Mouse (Mus musculus) liver, embryonic 12.5 days (tissue): ENCODE measurements at regions not wholly inside any gene's neighbourhood (a gene's known extent, or its start where the extent isn't known, plus 50 kb on each side); places are given as distances from the start of the nearest gene placed in this dataset.
A peak's percentile ranks its signal among the peaks of the same experiment; 100 is the strongest.
"Not testable (repeated sequence)": the region's sequence is repeated elsewhere in the genome, so short reads cannot be mapped to it uniquely, and the experiment has no call there.

ENCODE experiments used
- ATAC-seq: fragments of 200-750 bp; cut with Nextera tagmentation; 2 replicates; pipeline ENCODE4 v1.8.0; 2017; ENCODE audit warnings: moderate number of reproducible peaks, mild to moderate bottlenecking, moderate library complexity
- H3K27ac ChIP-seq: fragments of 300-500 bp; sonication (generic); 2 replicates; pipeline ENCODE4 v1.5.1; 2016; ENCODE audit warnings: mild to moderate bottlenecking
- H3K27me3 ChIP-seq: fragments of 300-500 bp; sonication (generic); replicated peaks from 2 replicates; pipeline ENCODE4 v1.6.1; 2016; ENCODE audit warnings: mild to moderate bottlenecking, moderate library complexity
- H3K36me3 ChIP-seq: fragments of 300-500 bp; sonication (generic); 2 replicates; pipeline ENCODE4 v1.6.1; 2016; ENCODE audit warnings: mild to moderate bottlenecking, moderate library complexity
- H3K4me1 ChIP-seq: fragments of 300-500 bp; sonication (generic); 2 replicates; pipeline ENCODE4 v1.6.1; 2016
- H3K4me2 ChIP-seq: fragments of 300-500 bp; sonication (generic); 2 replicates; pipeline ENCODE4 v1.6.1; 2016; ENCODE audit warnings: mild to moderate bottlenecking, moderate library complexity
- H3K4me3 ChIP-seq: fragments of 300-500 bp; sonication (generic); 2 replicates; pipeline ENCODE4 v1.5.1; 2016; ENCODE audit warnings: mild to moderate bottlenecking, moderate library complexity
- H3K9ac ChIP-seq: fragments of 300-500 bp; sonication (generic); 2 replicates; pipeline ENCODE4 v1.6.1; 2016; ENCODE audit warnings: mild to moderate bottlenecking, moderate library complexity
- H3K9me3 ChIP-seq: fragments of 300-500 bp; sonication (generic); replicated peaks from 2 replicates; pipeline ENCODE4 v1.6.1; 2016; ENCODE audit warnings: mild to moderate bottlenecking, moderate library complexity
- WGBS: fragments of 180-500 bp; shearing (Covaris S2); methylation state at CpG from one replicate; pipeline ENCODE4 v1.1.7; 2016; ENCODE audit not compliant: insufficient replicate concordance; 5-methylcytosine and 5-hydroxymethylcytosine counted together

DNA sequence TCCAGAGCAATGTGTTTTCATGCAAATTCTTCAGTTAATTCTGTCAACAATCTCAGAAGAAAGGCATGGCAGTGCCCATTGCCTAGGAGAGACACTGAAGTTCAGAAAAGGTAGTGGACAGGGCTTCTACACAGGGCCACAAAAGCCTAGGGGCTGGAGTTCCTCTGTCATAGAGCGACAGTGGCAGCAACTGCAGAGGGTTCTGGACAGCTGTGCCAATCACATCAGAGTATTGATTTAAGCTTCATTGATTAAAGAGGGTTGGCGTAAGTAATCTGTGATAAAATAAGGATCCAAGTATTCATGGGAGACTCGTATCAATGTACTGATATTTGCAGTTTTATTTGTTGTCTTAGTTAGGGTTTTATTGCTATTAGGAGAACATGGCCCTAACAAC lies 143.5 kb upstream of the P2ry1 start:
- no peak overlapping the region for H3K4me2 ChIP-seq
- H3K9ac ChIP-seq, result no peak overlapping the region
- no peak overlapping the region for H3K4me3 ChIP-seq
- H3K27ac ChIP-seq, result no peak overlapping the region
- no peak for ATAC-seq
- no peaks in the 10 kb centered on the region for H3K9me3 ChIP-seq
- H3K27me3 ChIP-seq, result no peaks in the 10 kb centered on the region; the same call in 1 of the 2 replicates
- no peaks in the 10 kb centered on the region for H3K36me3 ChIP-seq
- H3K4me1 ChIP-seq, result no peaks in the 10 kb centered on the region
- 69% methylated on average over 3 of the region's 3 CpGs for WGBS

DNA sequence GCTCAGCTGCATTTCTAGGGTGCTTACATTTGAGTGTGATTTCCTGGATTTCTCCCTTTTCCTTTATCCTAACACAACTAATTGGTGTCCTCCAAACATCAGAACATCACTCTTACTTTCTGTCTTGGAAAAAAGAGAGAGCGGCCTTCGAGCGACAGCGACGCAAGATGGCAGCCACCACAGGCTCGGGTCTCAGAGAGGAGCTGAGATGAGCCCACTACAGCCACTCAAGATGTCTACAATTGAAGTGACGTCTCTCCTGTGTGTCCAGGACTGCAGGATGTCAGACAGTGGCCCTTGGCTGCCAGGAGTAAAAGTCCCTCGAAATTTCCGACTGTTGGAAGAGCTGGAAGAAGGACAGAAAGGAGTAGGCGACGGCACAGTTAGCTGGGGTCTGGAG lies 125.7 kb upstream of the P2ry1 start:
- H3K27ac ChIP-seq, H3K36me3 ChIP-seq, H3K4me2 ChIP-seq, H3K9me3 ChIP-seq, H3K9ac ChIP-seq, H3K4me3 ChIP-seq, ATAC-seq, H3K27me3 ChIP-seq, H3K4me1 ChIP-seq: not testable (repeated sequence)
- 87% methylated on average over 11 of the region's 11 CpGs for WGBS

DNA sequence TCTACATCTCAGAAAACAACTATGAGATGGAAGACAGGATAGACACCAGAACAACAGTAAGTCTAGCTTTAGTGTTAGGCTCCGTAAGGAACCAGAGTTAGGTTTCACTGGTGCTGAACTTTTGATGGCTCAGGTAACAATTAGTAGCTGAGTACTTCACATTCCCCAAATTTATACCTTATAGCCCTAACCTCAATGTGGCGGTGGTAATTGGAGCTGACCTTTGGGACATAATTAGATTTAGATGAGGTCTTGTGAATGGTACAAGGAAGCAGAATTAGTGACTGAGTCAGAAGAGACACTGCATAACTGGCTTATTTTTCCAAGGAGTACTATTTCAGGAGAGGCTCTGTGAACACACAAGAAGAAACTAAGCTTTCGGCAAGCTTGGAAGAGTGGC lies 123.7 kb upstream of the P2ry1 start:
- H3K36me3 ChIP-seq, result no peaks in the 10 kb centered on the region
- H3K4me2 ChIP-seq, result no peak overlapping the region
- no peaks in the 10 kb centered on the region for H3K27me3 ChIP-seq
- no peak overlapping the region for H3K27ac ChIP-seq
- no peak overlapping the region for H3K9ac ChIP-seq
- whole genome bisulfite sequencing, result 87% methylated on average over 3 of the region's 3 CpGs
- ATAC-seq, result no peak
- no peaks in the 10 kb centered on the region for H3K4me1 ChIP-seq
- H3K4me3 ChIP-seq, result no peak overlapping the region
- H3K9me3 ChIP-seq, result no peaks in the 10 kb centered on the region

DNA sequence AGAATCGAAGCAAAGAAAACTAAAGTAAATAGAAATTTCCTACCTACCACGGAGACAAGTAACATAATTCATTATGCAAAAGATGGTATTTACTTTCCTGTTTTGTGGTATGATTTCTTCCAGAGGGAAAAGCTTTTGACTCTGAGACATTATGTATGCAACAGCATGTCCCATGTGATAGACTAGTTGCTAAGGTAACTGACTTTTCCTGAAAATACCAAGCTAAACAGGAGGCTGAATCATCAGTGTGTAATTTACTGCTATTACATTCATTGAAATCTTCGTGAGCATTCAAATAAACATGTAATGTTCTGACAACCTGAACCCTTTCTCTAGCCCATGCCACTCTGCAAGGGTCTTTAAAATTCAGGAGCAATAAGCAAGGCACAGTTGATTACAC lies 118.6 kb upstream of the P2ry1 start:
- WGBS, result 54% methylated on average over 3 of the region's 3 CpGs

DNA sequence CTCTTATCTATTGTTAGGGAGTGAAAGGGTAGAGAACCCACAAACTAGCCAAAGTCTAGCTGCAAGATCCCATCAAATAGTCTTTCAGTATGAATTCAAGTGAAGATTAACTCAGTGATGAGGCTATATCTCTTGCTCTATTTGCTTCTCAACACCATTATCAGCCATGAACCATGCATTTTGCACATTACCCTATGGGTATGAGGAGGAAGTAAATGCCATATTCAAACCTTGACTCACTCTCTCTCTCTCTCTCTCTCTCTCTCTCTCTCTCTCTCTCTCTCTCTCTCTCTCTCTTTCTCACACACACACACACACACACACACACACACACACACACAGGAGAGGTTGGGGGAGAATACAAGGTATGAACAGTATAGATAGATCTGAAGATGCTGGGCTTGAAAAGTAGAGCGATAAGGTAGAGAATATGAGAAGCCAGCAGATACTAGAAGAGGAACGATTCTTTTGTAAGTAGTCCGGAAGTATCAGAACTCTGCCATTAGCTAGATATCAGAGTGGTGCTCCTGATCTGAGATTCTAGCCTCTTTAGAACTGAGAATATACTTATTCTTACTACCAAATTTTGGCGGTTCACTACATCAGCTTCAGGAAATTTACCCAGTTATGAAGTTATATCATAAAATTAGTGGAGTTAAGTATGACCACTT lies 113.3 kb upstream of the P2ry1 start:
- Histone ChIP-seq H3K4me1 (no peaks in the 10 kb centered on the region), H3K27me3 (no peaks in the 10 kb centered on the region), H3K4me2 (no peak overlapping the region), H3K9me3 (no peaks in the 10 kb centered on the region), H3K4me3 (no peak overlapping the region), H3K27ac (no peak overlapping the region), H3K36me3 (no peaks in the 10 kb centered on the region), H3K9ac (no peak overlapping the region)
- WGBS, result 78% methylated on average over 4 of the region's 4 CpGs
- no peak for ATAC-seq

More for the DNA sequence above, 118.6 kb upstream of the P2ry1 start:
- Histone ChIP-seq H3K9me3 (no peaks in the 10 kb centered on the region), H3K4me3 (no peak overlapping the region), H3K4me2 (no peak overlapping the region), H3K36me3 (no peaks in the 10 kb centered on the region), H3K27me3 (no peaks in the 10 kb centered on the region), H3K4me1 (no peaks in the 10 kb centered on the region), H3K9ac (no peak overlapping the region), H3K27ac (no peak overlapping the region)
- no peak for ATAC-seq

DNA sequence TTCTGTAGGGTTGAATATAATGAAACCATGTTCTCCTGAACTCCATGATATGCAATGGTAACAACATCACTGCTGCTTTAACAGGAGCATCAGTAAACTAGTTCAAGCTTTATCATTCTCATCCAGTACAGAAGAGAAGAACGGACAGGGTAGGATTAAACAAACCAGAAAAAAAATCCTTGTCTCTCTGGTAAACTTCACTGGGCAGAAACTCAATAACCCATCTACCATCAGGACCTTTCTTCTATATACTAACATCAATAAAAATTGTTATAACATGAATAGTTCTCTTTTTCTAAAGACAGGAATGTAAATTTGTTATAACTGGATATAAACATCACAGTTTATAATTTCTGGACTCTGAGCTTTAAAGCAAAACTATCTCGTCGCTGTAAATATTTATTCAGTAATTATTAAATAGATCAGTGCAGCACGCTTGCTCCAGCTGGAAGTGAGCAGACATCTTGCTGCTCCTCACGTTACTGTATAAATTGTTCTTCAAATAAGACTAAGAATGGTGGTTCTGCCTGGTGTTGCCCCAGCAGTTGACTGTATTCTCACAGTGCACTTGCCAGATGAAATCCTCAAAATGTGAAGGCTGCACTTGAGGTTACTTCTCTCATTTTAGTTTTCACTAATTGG lies 104.8 kb upstream of the P2ry1 start:
- no peak overlapping the region for H3K4me2 ChIP-seq
- H3K27ac ChIP-seq, result no peak overlapping the region
- H3K9ac ChIP-seq, result no peak overlapping the region
- 75% methylated on average over 5 of the region's 5 CpGs for WGBS
- no peak overlapping the region for H3K4me3 ChIP-seq
- ATAC-seq, result no peak
- no peaks in the 10 kb centered on the region for H3K27me3 ChIP-seq
- H3K36me3 ChIP-seq, result no peaks in the 10 kb centered on the region
- H3K4me1 ChIP-seq, result no peaks in the 10 kb centered on the region
- H3K9me3 ChIP-seq, result no peaks in the 10 kb centered on the region

DNA sequence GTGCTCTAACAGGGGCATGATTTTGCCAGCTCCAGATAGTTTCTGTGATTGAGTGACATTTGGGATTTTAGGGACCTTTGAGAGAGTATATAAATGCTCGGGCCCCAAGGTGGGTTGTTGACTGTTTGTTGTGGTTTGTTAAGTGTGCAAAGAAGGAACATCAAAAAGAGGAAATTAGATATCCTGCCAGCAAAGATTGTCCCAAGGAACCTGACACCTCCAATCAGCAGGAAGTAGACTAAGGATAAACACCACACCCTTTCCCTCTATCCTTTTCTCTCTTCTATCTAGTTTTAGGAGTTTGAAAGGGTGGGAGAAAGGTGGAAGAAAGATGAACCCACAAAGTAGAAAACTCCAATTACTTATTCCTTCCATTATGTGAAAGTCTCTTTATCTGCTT lies 103.9 kb upstream of the P2ry1 start:
- H3K4me2 ChIP-seq, result no peak overlapping the region
- no peak for ATAC-seq
- WGBS, result 34% methylated on average over 1 of the region's 1 CpGs
- H3K27ac ChIP-seq, result no peak overlapping the region
- no peaks in the 10 kb centered on the region for H3K9me3 ChIP-seq
- H3K27me3 ChIP-seq, result no peaks in the 10 kb centered on the region
- no peak overlapping the region for H3K4me3 ChIP-seq
- H3K4me1 ChIP-seq, result no peaks in the 10 kb centered on the region
- no peak overlapping the region for H3K9ac ChIP-seq
- no peaks in the 10 kb centered on the region for H3K36me3 ChIP-seq

DNA sequence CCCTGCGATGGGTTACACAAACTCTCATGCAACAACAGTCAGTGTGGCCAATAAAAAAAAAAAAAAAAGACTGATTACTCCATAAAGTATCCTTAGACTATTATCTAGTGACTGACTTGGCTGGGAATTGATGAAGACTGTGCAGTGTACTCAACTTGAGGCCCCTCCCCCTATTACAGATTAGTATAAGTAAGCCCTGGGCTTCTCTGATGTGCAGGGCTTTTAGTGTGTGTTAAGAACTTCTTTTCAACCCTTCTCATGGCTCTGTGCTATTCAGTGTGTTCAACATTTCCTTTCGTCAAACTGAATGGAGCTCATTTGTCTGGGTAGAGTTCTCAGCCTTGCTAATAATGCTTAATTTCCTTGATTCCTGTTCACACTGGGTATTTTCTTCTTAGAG lies 101.0 kb upstream of the P2ry1 start:
- H3K36me3 ChIP-seq, result no peaks in the 10 kb centered on the region
- 67% methylated on average over 2 of the region's 2 CpGs for WGBS
- no peak for ATAC-seq
- H3K4me1 ChIP-seq, result no peaks in the 10 kb centered on the region
- no peaks in the 10 kb centered on the region for H3K9me3 ChIP-seq
- no peak overlapping the region for H3K27ac ChIP-seq
- no peaks in the 10 kb centered on the region for H3K27me3 ChIP-seq
- H3K4me3 ChIP-seq, result no peak overlapping the region
- no peak overlapping the region for H3K9ac ChIP-seq
- H3K4me2 ChIP-seq, result no peak overlapping the region

DNA sequence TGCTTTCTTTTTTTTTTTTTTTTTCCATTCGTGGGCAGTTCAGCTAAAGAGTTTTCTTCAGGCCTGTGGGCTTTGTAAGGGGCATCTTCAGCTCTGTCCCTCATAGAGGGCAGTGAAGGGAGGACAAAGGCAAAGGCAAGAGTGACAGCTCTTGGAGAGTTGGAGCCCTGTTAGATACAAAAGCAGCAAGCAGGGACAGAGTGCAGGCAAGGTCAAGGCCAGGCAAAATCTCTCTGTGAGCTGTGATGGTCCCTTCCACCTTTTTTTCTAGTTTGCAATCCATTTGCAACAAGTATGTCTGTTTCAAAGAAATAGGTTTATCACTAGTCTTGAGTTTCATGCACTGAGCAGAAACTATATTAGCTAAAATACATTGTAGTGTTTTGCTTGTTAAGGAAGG lies 86.2 kb upstream of the P2ry1 start:
- no peak overlapping the region for H3K4me2 ChIP-seq
- H3K36me3 ChIP-seq, result no peaks in the 10 kb centered on the region
- ATAC-seq, result no peak
- 55% methylated on average over 1 of the region's 1 CpGs for WGBS
- no peaks in the 10 kb centered on the region; the same call in 1 of the 2 replicates for H3K4me1 ChIP-seq
- no peaks in the 10 kb centered on the region for H3K9me3 ChIP-seq
- no peak overlapping the region for H3K4me3 ChIP-seq
- H3K9ac ChIP-seq, result no peak overlapping the region
- no peak overlapping the region for H3K27ac ChIP-seq
- H3K27me3 ChIP-seq, result no peaks in the 10 kb centered on the region

DNA sequence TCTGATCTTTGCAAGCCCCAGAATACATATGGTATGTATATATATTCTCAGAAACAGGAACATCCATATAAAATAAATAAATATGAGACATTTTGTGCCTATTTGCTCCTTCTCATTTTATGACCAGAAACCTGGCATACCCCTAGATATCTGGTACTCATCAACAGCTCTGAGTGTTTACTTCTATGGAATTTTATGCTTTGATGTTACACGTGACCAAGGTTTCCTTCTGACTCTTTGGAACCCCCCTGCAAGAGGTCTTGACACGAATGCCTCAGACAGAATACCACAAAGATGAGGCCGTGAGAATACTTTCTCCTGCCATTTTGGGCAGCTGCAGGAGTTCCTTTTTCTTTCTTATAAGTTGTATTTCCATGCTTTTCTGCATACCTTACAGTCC lies 85.3 kb upstream of the P2ry1 start:
- 65% methylated on average over 3 of the region's 3 CpGs for WGBS
- no peak overlapping the region for H3K27ac ChIP-seq
- no peaks in the 10 kb centered on the region for H3K9me3 ChIP-seq
- no peaks in the 10 kb centered on the region for H3K36me3 ChIP-seq
- no peak for ATAC-seq
- no peaks in the 10 kb centered on the region for H3K27me3 ChIP-seq
- H3K4me1 ChIP-seq, result no peaks in the 10 kb centered on the region; the same call in 1 of the 2 replicates
- H3K9ac ChIP-seq, result no peak overlapping the region
- H3K4me3 ChIP-seq, result no peak overlapping the region
- no peak overlapping the region for H3K4me2 ChIP-seq

DNA sequence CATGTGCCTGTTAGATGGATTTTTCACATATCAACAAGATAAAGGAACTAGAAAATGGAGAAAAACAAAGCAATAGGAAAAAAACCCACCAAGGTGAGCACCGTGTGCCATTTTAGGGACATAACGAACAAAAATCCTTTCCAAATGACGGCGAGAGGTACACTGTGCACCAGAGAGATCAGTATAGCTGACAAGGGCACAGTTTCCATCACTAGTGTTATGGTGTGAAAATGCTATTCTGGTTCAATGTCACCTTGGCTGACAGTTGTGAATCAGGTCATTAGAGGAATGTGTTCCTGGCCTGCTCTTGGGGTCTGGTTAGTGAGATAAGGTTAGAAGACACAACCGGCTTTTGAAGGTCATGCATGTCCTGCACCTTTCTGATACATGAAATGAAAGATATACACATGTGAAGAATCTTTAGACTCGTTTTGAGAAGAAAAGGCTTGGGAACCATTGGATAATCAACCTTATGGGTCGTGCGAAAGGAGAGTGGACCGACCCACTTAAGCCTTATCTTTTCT lies 76.5 kb upstream of the P2ry1 start:
- Histone ChIP-seq H3K27ac (no peak overlapping the region), H3K27me3 (no peaks in the 10 kb centered on the region), H3K4me2 (no peak overlapping the region), H3K9me3 (no peaks in the 10 kb centered on the region), H3K4me3 (no peak overlapping the region), H3K36me3 (no peaks in the 10 kb centered on the region), H3K4me1 (peaks cover 10% of the 10 kb centered on the region), H3K9ac (no peak overlapping the region)
- 55% methylated on average over 9 of the region's 9 CpGs for WGBS
- peak; percentile 64 for ATAC-seq

DNA sequence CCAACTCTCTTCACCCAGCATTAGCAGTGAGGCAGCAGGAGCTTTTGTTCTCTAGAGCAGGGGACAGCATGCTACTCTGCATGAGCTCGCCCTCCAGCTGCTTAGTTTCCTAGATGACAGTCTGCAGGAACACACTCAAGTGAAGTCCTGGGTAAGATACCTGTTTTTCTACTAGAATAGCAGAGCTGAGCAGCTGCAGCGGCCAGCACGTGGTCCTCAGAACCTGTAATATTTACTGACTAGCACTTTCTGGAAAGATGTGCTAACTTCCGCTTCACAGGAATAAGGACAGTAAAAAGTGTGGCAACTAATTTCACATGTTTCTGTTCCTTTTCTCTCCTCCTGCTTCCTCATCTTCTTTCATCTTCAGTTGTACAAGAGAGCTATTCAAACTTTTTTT lies 73.7 kb upstream of the P2ry1 start:
- WGBS, result 68% methylated on average over 4 of the region's 4 CpGs

More for the DNA sequence above, 73.7 kb upstream of the P2ry1 start:
- Histone ChIP-seq H3K27ac (no peak overlapping the region), H3K9me3 (no peaks in the 10 kb centered on the region), H3K4me1 (peaks cover 10% of the 10 kb centered on the region), H3K4me2 (no peak overlapping the region), H3K36me3 (no peaks in the 10 kb centered on the region), H3K4me3 (no peak overlapping the region), H3K27me3 (no peaks in the 10 kb centered on the region), H3K9ac (no peak overlapping the region)
- no peak for ATAC-seq
